Mouse (Mus musculus) lung, postnatal 4 days (tissue): ENCODE measurements around the gene Smc4.

ENCODE experiments used
- DNase-seq, 2 experiments: peaks; one replicate each; pipeline ENCODE4 v3.0.0; 2021

Smc4 gene

GRCm38 (mm10) chr3:69004437-69005337, at the start of gene Smc4, which contains the start of gene Ift80:
Gene Smc4 (plus strand): TSS chr3:69004738.
Gene Ift80 (minus strand): TSS chr3:69004570.
- peak; percentile 96 for DNase-seq

GRCm38 (mm10) chr3:68956454-68956853, 48.1 kb upstream of the Smc4 start:
- DNase-seq, result no peak

GRCm38 (mm10) chr3:68957413-68957812, 47.1 kb upstream of the Smc4 start:
- DNase-seq, result no peak

GRCm38 (mm10) chr3:68964682-68965081, 39.9 kb upstream of the Smc4 start:
- peak in 1 of 2 experiments; percentile 56 for DNase-seq

- no peak for DNase-seq
Observed at GRCm38 (mm10) chr3:68966527-68967285, 37.8 kb upstream of the Smc4 start.

GRCm38 (mm10) chr3:68967404-68967803, 37.1 kb upstream of the Smc4 start:
- DNase-seq, result peak in 1 of 2 experiments; percentile 36

- DNase-seq, result no peak
Observed at GRCm38 (mm10) chr3:68969091-68969590, 35.4 kb upstream of the Smc4 start.

GRCm38 (mm10) chr3:68973574-68973973, 31.0 kb upstream of the Smc4 start:
- no peak for DNase-seq

GRCm38 (mm10) chr3:68974639-68975532, 29.7 kb upstream of the Smc4 start:
- no peak for DNase-seq

GRCm38 (mm10) chr3:68975533-68976490, 28.7 kb upstream of the Smc4 start:
- no peak for DNase-seq

- DNase-seq, result no peak
Observed at GRCm38 (mm10) chr3:68977696-68978095, 26.8 kb upstream of the Smc4 start.

- no peak for DNase-seq
Observed at GRCm38 (mm10) chr3:68979187-68979586, 25.4 kb upstream of the Smc4 start.

GRCm38 (mm10) chr3:68980898-68981297, 23.6 kb upstream of the Smc4 start:
- peak; percentile 46 to 68 for DNase-seq

GRCm38 (mm10) chr3:68986550-68986949, 18.0 kb upstream of the Smc4 start:
- DNase-seq, result no peak

- no peak for DNase-seq
Observed at GRCm38 (mm10) chr3:69002781-69003180, 1.8 kb upstream of the Smc4 start.

GRCm38 (mm10) chr3:69004055-69004436, 492 bp upstream of the Smc4 start:
- DNase-seq, result no peak

GRCm38 (mm10) chr3:69005338-69006245, 1.1 kb downstream of the Smc4 start:
- DNase-seq, result peak; percentile 73 to 75

GRCm38 (mm10) chr3:69006246-69006760, 1.8 kb downstream of the Smc4 start:
- DNase-seq, result no peak

- no peak for DNase-seq
Observed at GRCm38 (mm10) chr3:69008873-69009272, 4.3 kb downstream of the Smc4 start.

- DNase-seq, result no peak
Observed at GRCm38 (mm10) chr3:69017181-69017580, 12.6 kb downstream of the Smc4 start.
